Mouse (Mus musculus) MEL (cell line): ENCODE results near the gene Dnm2. TPM values are rescaled to one million over a fixed set of nuclear protein-coding genes. Genes with fewer than 3 reads are reported as not detected.

Experiments used
- DNase-seq: peaks from one replicate; pipeline ENCODE4 v3.0.0; 2011; ENCODE audit warnings: low read depth, low spot score
- H3K27ac ChIP-seq: 2 replicates; pipeline ENCODE4 v1.5.1; 2012; ENCODE audit warnings: low read depth, mild to moderate bottlenecking, control low read depth, low read length, moderate library complexity; ENCODE audit not compliant: control insufficient read depth
- H3K27me3 ChIP-seq, 2 experiments: fragments of 150-350 bp in 1 of 2; sonication (generic) in 1 of 2; 2 replicates each; pipeline ENCODE4 v1.6.1; 2012; ENCODE audit warnings: low read length in 2 of 2, mild to moderate bottlenecking in 2 of 2, improper control_type of control experiment in 1 of 2, moderate library complexity in 1 of 2; ENCODE audit not compliant: insufficient read depth in 2 of 2, control insufficient read depth in 1 of 2
- H3K36me3 ChIP-seq, 2 experiments: 2 replicates each; pipeline ENCODE4 v1.6.1; 2012 to 2014; ENCODE audit warnings: low read length in 2 of 2, improper control_type of control experiment in 1 of 2, inconsistent platforms in 1 of 2, mild to moderate bottlenecking in 1 of 2; ENCODE audit not compliant: insufficient read depth in 2 of 2, control insufficient read depth in 1 of 2
- H3K4me1 ChIP-seq, 2 experiments: fragments of 150-350 bp in 1 of 2; sonication (generic) in 1 of 2; 2 replicates each; pipeline ENCODE4 v1.6.1; 2012; ENCODE audit warnings: low read length in 2 of 2, improper control_type of control experiment in 1 of 2, mild to moderate bottlenecking in 1 of 2; ENCODE audit not compliant: insufficient read depth in 2 of 2, control insufficient read depth in 1 of 2
- H3K4me3 ChIP-seq, 2 experiments: fragments of 150-350 bp in 1 of 2; sonication (generic) in 1 of 2; 2 replicates each; pipeline ENCODE4 v1.5.1; 2012; ENCODE audit warnings: low read depth in 2 of 2, low read length in 2 of 2, mild to moderate bottlenecking in 2 of 2, moderate library complexity in 2 of 2, control low read depth in 1 of 2, improper control_type of control experiment in 1 of 2; ENCODE audit not compliant: control insufficient read depth in 1 of 2, insufficient read depth in 1 of 2
- H3K79me2 ChIP-seq: 2 replicates; pipeline ENCODE4 v1.6.1; 2012; ENCODE audit warnings: mild to moderate bottlenecking, low read length, moderate library complexity; ENCODE audit not compliant: control insufficient read depth, poor library complexity, insufficient read depth
- H3K9ac ChIP-seq: 2 replicates; pipeline ENCODE4 v1.6.1; 2012; ENCODE audit warnings: low read depth, mild to moderate bottlenecking, control low read depth, low read length, moderate library complexity; ENCODE audit not compliant: control insufficient read depth, poor library complexity, severe bottlenecking
- H3K9me3 ChIP-seq: fragments of 150-350 bp; sonication (generic); replicated peaks from 2 replicates; pipeline ENCODE4 v1.6.1; 2012; ENCODE audit warnings: mild to moderate bottlenecking, low read length, improper control_type of control experiment, moderate library complexity; ENCODE audit not compliant: insufficient read depth
- BHLHE40 ChIP-seq: IDR thresholded peaks from 2 replicates; pipeline ENCODE4 v1.6.1; 2012; ENCODE audit warnings: low read depth, mild to moderate bottlenecking, inconsistent platforms, low read length, improper control_type of control experiment, borderline replicate concordance
- CHD1 ChIP-seq: IDR thresholded peaks from 2 replicates; pipeline ENCODE4 v1.6.1; 2012; ENCODE audit warnings: low read depth, mild to moderate bottlenecking, inconsistent platforms, low read length, improper control_type of control experiment
- CTCF ChIP-seq, 3 experiments: IDR thresholded peaks in 2 of 3; conservative IDR thresholded peaks in 1 of 3; 2 replicates each; pipeline ENCODE4 v1.5.1; 2011 to 2012; ENCODE audit warnings: low read length in 3 of 3, low read depth in 2 of 3, mild to moderate bottlenecking in 2 of 3, improper control_type of control experiment in 1 of 3, inconsistent platforms in 1 of 3, mixed read lengths in 1 of 3, moderate library complexity in 1 of 3; ENCODE audit not compliant: control insufficient read depth in 1 of 3, insufficient read depth in 1 of 3, poor library complexity in 1 of 3, severe bottlenecking in 1 of 3
- ELF1 ChIP-seq: IDR thresholded peaks from 2 replicates; pipeline ENCODE4 v1.6.1; 2014; ENCODE audit warnings: low read depth, mild to moderate bottlenecking, inconsistent platforms, low read length, improper control_type of control experiment, moderate library complexity
- EP300 ChIP-seq, 2 experiments: IDR thresholded peaks; 2 replicates each; pipeline ENCODE4 v1.6.1; 2011; ENCODE audit warnings: improper control_type of control experiment in 2 of 2, low read length in 2 of 2, low read depth in 1 of 2, mild to moderate bottlenecking in 1 of 2
- ETS1 ChIP-seq: IDR thresholded peaks from 2 replicates; pipeline ENCODE4 v1.6.1; 2012; ENCODE audit warnings: low read depth, mild to moderate bottlenecking, inconsistent platforms, low read length, improper control_type of control experiment, moderate library complexity
- GABPA ChIP-seq: IDR thresholded peaks from 2 replicates; pipeline ENCODE4 v1.6.1; 2012; ENCODE audit warnings: low read depth, mild to moderate bottlenecking, inconsistent platforms, low read length, improper control_type of control experiment, moderate library complexity
- KAT2A ChIP-seq: conservative IDR thresholded peaks from 2 replicates; pipeline ENCODE4 v1.6.1; 2012; ENCODE audit warnings: low read depth, low read length, improper control_type of control experiment, inconsistent platforms
- MAX ChIP-seq: IDR thresholded peaks from 2 replicates; pipeline ENCODE4 v1.6.1; 2011; ENCODE audit warnings: low read length, improper control_type of control experiment
- MAZ ChIP-seq: IDR thresholded peaks from 2 replicates; pipeline ENCODE4 v1.6.1; 2012; ENCODE audit warnings: low read depth, mild to moderate bottlenecking, inconsistent platforms, low read length, improper control_type of control experiment
- MYC ChIP-seq: IDR thresholded peaks from 2 replicates; pipeline ENCODE4 v1.6.1; 2011; ENCODE audit warnings: low read depth, mild to moderate bottlenecking, low read length, improper control_type of control experiment, moderate library complexity
- NELFE ChIP-seq: IDR thresholded peaks from 2 replicates; pipeline ENCODE4 v1.6.1; 2011; ENCODE audit warnings: low read depth, low read length, improper control_type of control experiment
- NRF1 ChIP-seq: IDR thresholded peaks from 2 replicates; pipeline ENCODE4 v1.6.1; 2014; ENCODE audit warnings: low read depth, mild to moderate bottlenecking, inconsistent platforms, low read length, improper control_type of control experiment, moderate library complexity; ENCODE audit not compliant: poor library complexity, insufficient read depth, severe bottlenecking
- POLR2AphosphoS5 ChIP-seq: IDR thresholded peaks from 2 replicates; pipeline ENCODE4 v1.6.1; 2012; ENCODE audit warnings: low read depth, borderline replicate concordance, mild to moderate bottlenecking, inconsistent platforms, low read length, moderate library complexity, mixed read lengths
- RCOR1 ChIP-seq: IDR thresholded peaks from 2 replicates; pipeline ENCODE4 v1.6.1; 2012; ENCODE audit warnings: low read depth, mild to moderate bottlenecking, inconsistent platforms, low read length, improper control_type of control experiment
- SIN3A ChIP-seq: IDR thresholded peaks from 2 replicates; pipeline ENCODE4 v1.6.1; 2012; ENCODE audit warnings: low read length, improper control_type of control experiment, inconsistent platforms
- SMC3 ChIP-seq: IDR thresholded peaks from 2 replicates; pipeline ENCODE4 v1.6.1; 2011; ENCODE audit warnings: low read depth, low read length, improper control_type of control experiment
- TAL1 ChIP-seq: IDR thresholded peaks from 2 replicates; pipeline ENCODE4 v1.6.1; 2012; ENCODE audit warnings: mild to moderate bottlenecking, inconsistent platforms, low read length, moderate library complexity, mixed read lengths
- USF1 ChIP-seq: IDR thresholded peaks from 2 replicates; pipeline ENCODE4 v1.6.1; 2014; ENCODE audit warnings: low read depth, mild to moderate bottlenecking, inconsistent platforms, low read length, improper control_type of control experiment, moderate library complexity
- USF2 ChIP-seq, 2 experiments: IDR thresholded peaks; 2 replicates each; pipeline ENCODE4 v1.6.1; 2011 to 2012; ENCODE audit warnings: improper control_type of control experiment in 2 of 2, low read length in 2 of 2, borderline replicate concordance in 1 of 2, inconsistent platforms in 1 of 2, low read depth in 1 of 2, mild to moderate bottlenecking in 1 of 2; ENCODE audit not compliant: insufficient read depth in 1 of 2
- ZC3H11A ChIP-seq: IDR thresholded peaks from 2 replicates; pipeline ENCODE4 v1.6.1; 2012; ENCODE audit warnings: low read depth, mild to moderate bottlenecking, inconsistent platforms, low read length, improper control_type of control experiment
- ZKSCAN1 ChIP-seq: IDR thresholded peaks from 2 replicates; pipeline ENCODE4 v1.6.1; 2012; ENCODE audit warnings: low read depth, mild to moderate bottlenecking, inconsistent platforms, low read length, improper control_type of control experiment, moderate library complexity
- ZMIZ1 ChIP-seq: IDR thresholded peaks from 2 replicates; pipeline ENCODE4 v1.6.1; 2012; ENCODE audit warnings: low read depth, mild to moderate bottlenecking, inconsistent platforms, low read length, improper control_type of control experiment, moderate library complexity
- polyA plus RNA-seq, 2 experiments: library from polyadenylated mRNA; stranded (reverse) in 1 of 2; unstranded in 1 of 2; fragments of >175 nt in 1 of 2; fragments of >200 nt in 1 of 2; gene quantifications; 2 replicates each; pipeline versions ENCODE4 v1.2.1 to v1.2.4; 2012; ENCODE audit warnings: low replicate concordance in 2 of 2, low read depth in 1 of 2; ENCODE audit not compliant: insufficient read length in 2 of 2, insufficient read depth in 1 of 2, missing spikeins in 1 of 2
- total RNA-seq: library from RNA; depleted of rRNA; stranded (reverse); fragments of 300-350 nt; gene quantifications from 2 replicates; pipeline ENCODE4 v1.2.3, GENCODE M21; 2012

The Dnm2 gene
- total and polyA plus RNA-seq, 3 experiments: 117 to 832 (median 237) TPM

DNA sequence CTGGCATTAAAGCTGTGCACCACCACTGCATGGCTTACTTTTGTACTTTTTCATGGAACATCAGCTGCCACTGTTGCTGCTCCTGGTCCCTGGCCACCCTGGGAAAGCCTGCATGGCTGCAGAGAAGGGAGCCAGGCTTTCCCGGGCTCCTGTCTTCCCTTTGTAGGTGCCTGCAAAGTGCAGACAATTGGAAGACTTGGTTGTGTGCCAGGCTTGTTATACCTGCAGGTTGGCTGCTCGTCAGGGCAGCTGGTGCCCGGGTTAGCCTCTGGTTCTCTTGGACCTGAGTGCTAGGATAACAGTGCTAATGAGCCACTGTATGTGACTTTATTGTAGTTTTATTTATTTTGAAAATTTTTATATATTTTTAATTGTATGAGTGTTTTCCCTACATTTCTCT is 34.1 kb downstream of the Dnm2 start:
- TF ChIP-seq ELF1: no peak
- no peak for TF ChIP-seq RCOR1
- no peak for TF ChIP-seq ETS1
- TF ChIP-seq TAL1: no peak
- no peak for TF ChIP-seq USF1
- no peak for TF ChIP-seq KAT2A
- no peak for TF ChIP-seq ZKSCAN1
- TF ChIP-seq NELFE: no peak
- TF ChIP-seq CTCF (IDR thresholded peaks at IDR 0.05 in 2 of 3, conservative IDR thresholded peaks at IDR 0.05 in 1 of 3; ENCODE audit: control insufficient read depth in 1 of 3, insufficient read depth in 1 of 3, low read depth in 2 of 3, low read length in 3 of 3, poor library complexity in 1 of 3, severe bottlenecking in 1 of 3): no peak
- no peak for TF ChIP-seq MAZ
- TF ChIP-seq MYC: no peak
- TF ChIP-seq CHD1: no peak
- TF ChIP-seq NRF1: no peak
- TF ChIP-seq ZMIZ1: no peak
- no peak for TF ChIP-seq MAX
- no peak for TF ChIP-seq SIN3A
- no peak for TF ChIP-seq GABPA
- TF ChIP-seq, all 39 proteins: peak for 0
- H3K27me3 ChIP-seq: no peaks in the 10 kb centered on the region
- peaks cover 11% of the 10 kb centered on the region; the same call in 1 of the 2 replicates for H3K79me2 ChIP-seq
- H3K27ac ChIP-seq: no peak overlapping the region
- DNase-seq: no peak
- no peak overlapping the region for H3K9ac ChIP-seq
- no peak overlapping the region for H3K4me3 ChIP-seq
- peaks cover 12 to 21% of the 10 kb centered on the region in 2 experiments for H3K36me3 ChIP-seq
- peaks cover 9 to 20% of the 10 kb centered on the region in 2 experiments for H3K4me1 ChIP-seq
- no peaks in the 10 kb centered on the region for H3K9me3 ChIP-seq

DNA sequence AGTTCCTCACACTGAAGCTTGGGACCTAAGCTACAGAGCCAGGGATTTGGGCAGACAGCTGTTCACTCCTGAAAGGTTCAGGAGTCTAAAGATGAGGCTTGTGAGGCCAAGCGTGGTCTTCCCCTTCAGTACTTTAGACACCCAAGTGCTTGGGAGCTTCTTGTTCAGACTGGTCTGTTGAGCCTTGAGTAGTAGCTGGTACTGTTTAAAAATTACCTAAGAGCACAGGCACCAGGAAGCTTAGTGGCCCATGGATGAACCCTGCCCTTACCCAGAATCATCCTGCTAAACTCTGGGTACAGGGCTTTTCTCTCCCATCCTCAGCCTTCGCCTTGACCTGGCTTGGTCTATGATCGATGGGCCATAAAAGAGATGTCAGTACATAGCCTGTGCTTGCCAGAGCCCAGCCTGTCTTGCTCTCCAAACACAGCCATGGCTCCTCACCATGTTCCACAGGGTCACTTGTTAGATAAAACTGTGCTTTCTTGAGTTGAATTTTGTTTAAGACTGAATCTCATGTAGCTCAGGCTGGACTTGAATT is 35.8 kb downstream of the Dnm2 start:
- Histone ChIP-seq H3K4me1 (peaks cover 4 to 6% of the 10 kb centered on the region in 2 experiments), H3K27me3 (no peaks in the 10 kb centered on the region), H3K36me3 (peaks cover 5 to 23% of the 10 kb centered on the region in 2 experiments; a peak in 3 of 4 replicates), H3K27ac (no peak overlapping the region), H3K4me3 (no peak overlapping the region), H3K79me2 (peaks cover 5% of the 10 kb centered on the region; the same call in 1 of the 2 replicates), H3K9me3 (no peaks in the 10 kb centered on the region), H3K9ac (no peak overlapping the region)
- TF ChIP-seq SMC3 (no peak), USF2 (IDR thresholded peaks at IDR 0.05; ENCODE audit: borderline replicate concordance in 1 of 2, insufficient read depth in 1 of 2, low read depth in 1 of 2, low read length in 2 of 2) (no peak), ZC3H11A (no peak), BHLHE40 (no peak), CHD1 (no peak), SIN3A (no peak), POLR2AphosphoS5 (no peak), EP300 (IDR thresholded peaks at IDR 0.05; ENCODE audit: low read depth in 1 of 2, low read length in 2 of 2) (no peak)
- no peak for DNase-seq
